Mouse (Mus musculus): ENCODE results near the gene Iqcc. TPM values are rescaled to one million over a fixed set of nuclear protein-coding genes. Genes with fewer than 3 reads are reported as not detected.

The Iqcc gene
- polyA plus RNA-seq, 1 experiment from 2014 or later, result 31.3 TPM

DNA sequence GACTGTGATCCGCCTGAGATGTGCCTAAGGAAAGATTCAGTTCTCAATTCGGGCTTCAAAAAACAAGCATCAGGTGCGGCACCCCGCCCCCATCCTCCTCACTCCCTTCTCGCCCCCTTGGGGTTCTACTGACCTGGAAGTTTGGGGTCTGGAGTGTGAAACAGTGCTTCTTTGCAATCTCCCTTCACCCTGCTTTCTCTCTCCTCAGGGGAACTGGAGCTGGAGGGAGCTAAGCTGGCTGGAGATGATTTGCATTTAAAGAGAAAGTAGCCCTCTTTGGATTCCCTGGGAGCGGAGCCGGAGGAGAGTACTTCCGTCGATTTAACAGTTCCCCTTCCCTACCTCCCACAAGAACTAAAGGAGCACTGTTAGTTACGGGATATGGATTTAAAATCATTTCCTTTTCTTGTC is 4.8 kb upstream of the Iqcc start, which contains the start of gene Ccdc28b:
Gene Ccdc28b, minus strand, starts transcription at position 267 of the 411 bp plus-strand sequence.
- WGBS, result 2% methylated on average over 10 of the region's 10 CpGs
- peak within 1 kb of the TSS; percentile 66 for H3K9ac ChIP-seq
- peak within 1 kb of the TSS; percentile 94 for H3K27ac ChIP-seq
- H3K27me3 ChIP-seq (ENCODE audit: control insufficient read depth, insufficient read depth, low read length), result no peaks in the 10 kb centered on the region
- ATAC-seq (ENCODE audit: low FRiP score) (peak; percentile 19; the same call in 1 of the 2 replicates), DNase-seq (ENCODE audit: low spot score) (peak; percentile 74)
- no peaks in the 10 kb centered on the region for H3K9me3 ChIP-seq (ENCODE audit: control insufficient read depth, low read length)
- H3K4me1 ChIP-seq (replicated peaks; ENCODE audit: control insufficient read depth, insufficient read depth, low read length), result peaks cover 32% of the 10 kb centered on the region
- peaks cover 29% of the 10 kb centered on the region for H3K36me3 ChIP-seq (replicated peaks; ENCODE audit: control insufficient read depth, insufficient read depth)
- H3K4me3 ChIP-seq (replicated peaks; ENCODE audit: low read length), result peak within 1 kb of the TSS; percentile 49
- H3K4me2 ChIP-seq (replicated peaks), result peak within 1 kb of the TSS; percentile 82

DNA sequence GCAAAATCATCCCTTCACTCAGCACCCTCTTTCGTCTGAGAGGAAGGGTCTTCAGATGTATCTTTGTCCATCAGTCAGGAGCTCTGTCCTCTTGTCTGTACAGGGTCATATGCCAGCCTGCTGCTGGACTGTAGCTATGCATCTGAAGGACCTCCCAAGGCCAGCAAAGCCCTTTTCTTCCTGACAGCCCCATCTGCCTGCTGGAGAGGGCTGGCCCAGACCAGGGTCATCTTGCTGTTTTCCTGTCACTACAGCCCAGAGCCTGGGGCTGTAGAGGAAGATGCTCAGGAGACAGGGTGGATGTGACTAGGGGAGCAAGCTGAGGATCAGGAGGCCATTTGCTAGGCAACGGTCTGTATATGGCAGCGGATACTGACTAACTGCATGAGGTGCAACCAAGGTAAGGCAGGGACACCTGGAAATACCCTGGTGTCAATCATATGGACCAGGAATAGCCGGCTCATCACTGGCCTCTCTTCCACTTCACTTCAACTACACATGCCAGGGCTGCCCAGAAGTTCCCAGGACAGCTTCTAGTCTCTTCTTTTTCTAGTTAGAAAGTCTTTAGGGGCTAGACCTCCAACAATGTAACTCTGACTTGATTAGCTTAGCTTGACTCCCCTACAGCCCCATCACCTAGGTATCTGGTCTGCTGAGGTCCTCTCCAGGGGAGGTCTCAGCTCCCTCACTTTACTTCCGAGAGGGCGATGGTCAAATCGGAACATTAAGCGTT is 4.1 kb upstream of the Iqcc start:
- peaks cover 37% of the 10 kb centered on the region for H3K4me1 ChIP-seq (replicated peaks; ENCODE audit: control insufficient read depth, insufficient read depth, low read length)
- H3K9me3 ChIP-seq (ENCODE audit: control insufficient read depth, low read length), result no peaks in the 10 kb centered on the region
- peak overlapping the region; percentile 66 for H3K9ac ChIP-seq
- 18% methylated on average over 8 of the region's 8 CpGs for WGBS
- peak overlapping the region; percentile 94 for H3K27ac ChIP-seq
- H3K27me3 ChIP-seq (ENCODE audit: control insufficient read depth, insufficient read depth, low read length), result no peaks in the 10 kb centered on the region
- H3K4me3 ChIP-seq (replicated peaks; ENCODE audit: low read length), result peak overlapping the region; percentile 49
- no peak for ATAC-seq (ENCODE audit: low FRiP score)
- H3K36me3 ChIP-seq (replicated peaks; ENCODE audit: control insufficient read depth, insufficient read depth), result peaks cover 22% of the 10 kb centered on the region
- peak overlapping the region; percentile 82 for H3K4me2 ChIP-seq (replicated peaks)
- DNase-seq (ENCODE audit: low spot score), result no peak

DNA sequence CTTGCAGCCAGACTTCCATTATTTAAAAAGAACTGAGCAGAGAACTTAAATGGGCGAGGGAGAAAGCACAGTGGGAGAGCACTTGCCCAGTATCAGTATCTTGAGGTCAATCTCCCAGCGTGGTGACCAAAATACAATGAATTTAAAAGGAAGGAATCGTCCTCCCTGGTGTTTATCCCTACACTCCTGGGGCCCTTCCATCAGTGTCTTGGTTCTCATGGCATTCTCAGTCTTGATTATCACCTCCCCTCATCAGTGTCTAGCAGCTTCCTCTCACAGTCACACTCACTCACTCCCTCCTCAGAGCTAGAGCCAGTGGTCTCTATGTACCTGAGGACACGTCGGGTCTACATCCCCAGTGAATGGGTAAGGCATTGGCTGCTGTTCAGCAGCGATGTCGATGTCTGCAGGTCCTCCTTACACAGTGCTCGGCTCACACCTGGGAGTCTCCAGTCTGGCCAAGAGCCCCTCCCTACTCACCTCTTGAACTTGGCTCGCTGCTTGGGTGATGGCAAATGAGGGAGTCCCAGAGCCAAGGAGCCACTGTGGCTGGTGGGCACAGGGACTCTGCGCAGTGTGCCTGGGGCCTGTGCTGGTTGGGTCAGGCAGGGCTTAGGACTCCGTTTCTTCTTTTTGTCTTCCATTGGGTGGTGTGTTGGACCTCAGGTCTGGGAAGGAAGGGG is 3.4 kb upstream of the Iqcc start:
- Histone ChIP-seq H3K9me3 (ENCODE audit: control insufficient read depth, low read length) (no peaks in the 10 kb centered on the region), H3K4me2 (replicated peaks) (peak overlapping the region; percentile 82), H3K27me3 (ENCODE audit: control insufficient read depth, insufficient read depth, low read length) (no peaks in the 10 kb centered on the region), H3K9ac (peak overlapping the region; percentile 66), H3K36me3 (replicated peaks; ENCODE audit: control insufficient read depth, insufficient read depth) (peaks cover 17% of the 10 kb centered on the region), H3K27ac (peak overlapping the region; percentile 94), H3K4me3 (replicated peaks; ENCODE audit: low read length) (peak overlapping the region; percentile 49), H3K4me1 (replicated peaks; ENCODE audit: control insufficient read depth, insufficient read depth, low read length) (peaks cover 41% of the 10 kb centered on the region)
- WGBS, result 80% methylated on average over 11 of the region's 11 CpGs
- ATAC-seq (ENCODE audit: low FRiP score), result no peak
- no peak for DNase-seq (ENCODE audit: low spot score)

DNA sequence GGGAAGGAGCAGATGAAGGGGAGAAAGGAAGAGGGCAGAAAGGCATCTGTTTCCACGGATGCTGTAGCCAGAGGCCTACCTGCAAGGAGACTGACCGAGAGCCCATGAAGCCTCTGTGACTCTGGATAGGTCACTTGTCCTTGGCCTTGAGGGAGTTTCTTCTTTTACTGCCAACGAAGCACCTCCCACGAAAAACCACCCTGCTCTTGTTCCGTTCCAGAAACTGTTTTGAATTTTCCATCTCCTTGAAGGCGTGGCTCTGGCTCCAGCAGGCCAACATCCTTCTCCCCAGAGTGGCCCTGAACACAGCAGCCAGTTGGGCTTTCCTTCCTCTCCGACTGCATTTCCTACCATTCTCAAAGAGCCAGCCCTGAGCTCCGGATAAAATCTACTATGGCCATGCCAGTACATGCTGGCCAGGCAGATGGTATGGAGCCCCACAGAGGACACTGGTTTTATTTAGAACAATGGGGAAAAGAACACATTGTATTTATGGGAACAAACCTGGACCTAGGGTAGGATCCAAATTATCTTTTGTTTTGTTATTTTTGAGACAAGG is 2.5 kb upstream of the Iqcc start:
- 0 out of 2 replicates have a peak overlapping the region, but pooled peaks have one; percentile 3 for H3K9ac ChIP-seq
- H3K4me3 ChIP-seq (replicated peaks; ENCODE audit: low read length), result no peak overlapping the region
- no peaks in the 10 kb centered on the region for H3K9me3 ChIP-seq (ENCODE audit: control insufficient read depth, low read length)
- H3K36me3 ChIP-seq (replicated peaks; ENCODE audit: control insufficient read depth, insufficient read depth), result peaks cover 17% of the 10 kb centered on the region
- peaks cover 41% of the 10 kb centered on the region for H3K4me1 ChIP-seq (replicated peaks; ENCODE audit: control insufficient read depth, insufficient read depth, low read length)
- H3K27me3 ChIP-seq (ENCODE audit: control insufficient read depth, insufficient read depth, low read length), result no peaks in the 10 kb centered on the region
- H3K4me2 ChIP-seq (replicated peaks), result peak overlapping the region; percentile 82
- WGBS, result 91% methylated on average over 8 of the region's 8 CpGs
- DNase-seq (ENCODE audit: low spot score) (no peak), ATAC-seq (ENCODE audit: low FRiP score) (no peak)
- H3K27ac ChIP-seq, result no peak overlapping the region

DNA sequence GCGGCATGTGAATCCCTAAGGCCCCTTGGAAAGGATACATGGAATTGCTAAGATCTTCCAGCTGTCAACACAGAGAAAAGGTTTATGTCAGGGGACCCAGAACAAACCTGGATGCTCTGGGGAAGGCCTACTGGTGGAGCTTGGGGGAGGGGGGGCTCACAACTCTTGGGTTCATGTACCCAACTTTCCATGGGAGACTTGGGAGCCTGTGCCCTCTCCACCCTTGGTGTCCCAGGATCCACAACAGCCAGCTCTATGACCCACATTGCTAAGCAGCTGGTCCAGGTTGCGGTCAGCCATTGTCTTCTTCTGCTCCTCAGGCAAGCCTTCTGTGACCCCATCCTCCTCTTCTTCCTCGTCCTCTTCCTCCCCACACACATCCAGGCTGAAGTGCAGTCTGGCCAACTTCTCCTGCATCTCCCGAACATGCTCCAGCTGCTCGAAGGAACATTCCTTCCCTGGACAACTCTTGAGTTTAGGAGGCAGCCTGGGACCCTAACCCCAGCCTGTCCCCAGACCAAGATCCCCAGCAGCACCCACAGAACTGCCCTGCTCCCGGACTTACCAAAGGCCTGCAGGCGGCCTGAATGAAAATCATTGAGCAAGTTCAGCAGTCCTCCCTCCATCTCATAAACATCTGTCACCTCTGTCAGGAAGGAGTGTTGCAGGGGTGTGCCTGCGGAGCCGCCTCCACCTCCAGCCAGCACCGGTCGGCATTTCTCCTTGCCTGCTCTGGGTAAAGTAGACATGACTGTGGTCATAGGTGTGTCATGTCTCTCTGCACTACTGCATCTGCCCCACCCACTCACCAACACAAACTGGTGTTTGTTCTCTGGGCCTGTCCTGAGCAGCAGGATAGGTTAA is 1.8 kb upstream of the Iqcc start:
- Histone ChIP-seq H3K27ac (no peak overlapping the region), H3K9ac (0 out of 2 replicates have a peak overlapping the region, but pooled peaks have one; percentile 3), H3K27me3 (ENCODE audit: control insufficient read depth, insufficient read depth, low read length) (no peaks in the 10 kb centered on the region), H3K9me3 (ENCODE audit: control insufficient read depth, low read length) (no peaks in the 10 kb centered on the region), H3K4me1 (replicated peaks; ENCODE audit: control insufficient read depth, insufficient read depth, low read length) (peaks cover 39% of the 10 kb centered on the region), H3K4me2 (replicated peaks) (peak overlapping the region; percentile 13; the same call in 1 of the 2 replicates), H3K4me3 (replicated peaks; ENCODE audit: low read length) (no peak overlapping the region), H3K36me3 (replicated peaks; ENCODE audit: control insufficient read depth, insufficient read depth) (peaks cover 17% of the 10 kb centered on the region)
- WGBS, result 89% methylated on average over 11 of the region's 11 CpGs
- no peak for DNase-seq (ENCODE audit: low spot score)
- no peak for ATAC-seq (ENCODE audit: low FRiP score)

DNA sequence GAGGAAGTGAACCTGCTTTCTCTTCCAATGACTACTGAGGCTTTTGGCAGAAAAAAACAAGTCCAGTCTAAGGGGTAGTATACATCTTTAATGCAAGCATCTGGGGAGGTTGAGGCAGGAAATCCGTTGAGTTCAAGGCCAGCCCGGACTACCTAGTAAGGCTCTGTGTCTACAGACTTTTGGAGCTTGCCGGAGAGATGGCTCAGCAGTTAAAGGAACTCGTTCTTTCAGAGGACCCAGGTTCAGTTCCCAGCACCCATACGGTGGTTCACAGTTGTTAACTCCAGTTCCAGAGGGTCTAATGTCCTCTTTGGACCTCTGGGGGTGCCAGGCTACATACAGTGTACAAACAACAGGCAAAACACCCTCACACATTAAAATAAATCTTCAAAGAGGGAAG is 868 bp downstream of the Iqcc start:
- DNase-seq (ENCODE audit: low spot score) (no peak), ATAC-seq (ENCODE audit: low FRiP score) (no peak)
- Histone ChIP-seq H3K4me1 (replicated peaks; ENCODE audit: control insufficient read depth, insufficient read depth, low read length) (peaks cover 24% of the 10 kb centered on the region), H3K36me3 (replicated peaks; ENCODE audit: control insufficient read depth, insufficient read depth) (peaks cover 19% of the 10 kb centered on the region), H3K4me2 (replicated peaks) (peak overlapping the region; percentile 60), H3K9me3 (ENCODE audit: control insufficient read depth, low read length) (no peaks in the 10 kb centered on the region), H3K4me3 (replicated peaks; ENCODE audit: low read length) (peak overlapping the region; percentile 52), H3K9ac (peak overlapping the region; percentile 78), H3K27me3 (ENCODE audit: control insufficient read depth, insufficient read depth, low read length) (no peaks in the 10 kb centered on the region), H3K27ac (peak overlapping the region; percentile 91; the same call in 1 of the 2 replicates)
- WGBS, result 97% methylated on average over 5 of the region's 5 CpGs

DNA sequence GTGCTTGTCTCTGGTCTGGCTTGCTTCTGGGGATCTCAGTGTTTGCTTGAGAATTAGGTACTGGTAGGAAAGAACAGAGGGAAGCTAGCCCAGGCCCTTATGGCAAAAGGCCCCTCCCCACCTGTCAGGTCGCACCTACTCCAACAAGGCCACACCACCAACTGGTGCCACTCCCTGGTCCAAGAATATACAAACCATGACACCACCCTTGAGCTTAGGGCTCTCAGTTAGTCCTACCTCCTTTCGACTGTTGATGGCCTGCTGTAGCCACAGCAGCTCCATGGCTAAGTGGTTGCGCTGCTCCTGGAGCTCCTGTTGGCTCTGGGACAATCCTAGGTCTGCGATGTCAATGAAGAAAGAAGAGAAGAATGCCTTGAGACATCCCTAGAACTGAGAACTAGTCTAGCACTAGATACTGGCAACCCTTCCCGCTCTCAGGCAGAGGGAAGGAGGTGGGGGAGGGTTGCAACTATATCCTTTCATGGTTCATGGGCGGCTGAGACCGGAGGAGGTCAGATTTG is 1.7 kb downstream of the Iqcc start:
- peaks cover 19% of the 10 kb centered on the region for H3K36me3 ChIP-seq (replicated peaks; ENCODE audit: control insufficient read depth, insufficient read depth)
- H3K4me1 ChIP-seq (replicated peaks; ENCODE audit: control insufficient read depth, insufficient read depth, low read length), result peaks cover 16% of the 10 kb centered on the region
- no peak overlapping the region for H3K27ac ChIP-seq
- no peak for ATAC-seq (ENCODE audit: low FRiP score)
- no peak overlapping the region for H3K9ac ChIP-seq
- H3K4me3 ChIP-seq (replicated peaks; ENCODE audit: low read length), result no peak overlapping the region
- no peaks in the 10 kb centered on the region for H3K27me3 ChIP-seq (ENCODE audit: control insufficient read depth, insufficient read depth, low read length)
- WGBS, result 96% methylated on average over 7 of the region's 7 CpGs
- H3K4me2 ChIP-seq (replicated peaks), result no peak overlapping the region
- DNase-seq (ENCODE audit: low spot score), result no peak
- no peaks in the 10 kb centered on the region for H3K9me3 ChIP-seq (ENCODE audit: control insufficient read depth, low read length)

DNA sequence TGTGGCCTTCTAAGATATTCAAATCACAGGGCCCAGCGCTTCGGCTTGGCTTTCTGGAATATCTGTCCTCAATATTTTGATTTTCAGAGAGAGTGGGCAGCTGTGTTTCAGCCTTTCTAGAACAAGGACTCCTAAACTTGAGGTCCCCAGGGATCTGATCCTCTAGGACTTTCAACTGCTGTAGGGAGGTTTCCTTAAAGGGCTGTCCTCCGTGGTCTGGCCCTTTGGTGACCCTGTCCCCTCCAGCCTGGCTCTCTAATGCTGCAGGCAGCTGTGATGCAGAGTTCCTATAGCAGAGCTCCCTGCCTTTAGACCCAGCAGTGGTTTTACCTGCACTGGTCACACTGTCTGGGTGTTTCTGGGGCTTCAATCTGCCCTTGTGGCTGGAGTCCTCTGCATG is 2.3 kb downstream of the Iqcc start:
- 91% methylated on average over 3 of the region's 3 CpGs for WGBS
- no peak overlapping the region for H3K4me2 ChIP-seq (replicated peaks)
- peaks cover 10% of the 10 kb centered on the region for H3K4me1 ChIP-seq (replicated peaks; ENCODE audit: control insufficient read depth, insufficient read depth, low read length)
- no peak overlapping the region for H3K4me3 ChIP-seq (replicated peaks; ENCODE audit: low read length)
- H3K9ac ChIP-seq, result no peak overlapping the region
- H3K27me3 ChIP-seq (ENCODE audit: control insufficient read depth, insufficient read depth, low read length), result no peaks in the 10 kb centered on the region
- H3K36me3 ChIP-seq (replicated peaks; ENCODE audit: control insufficient read depth, insufficient read depth), result peaks cover 19% of the 10 kb centered on the region
- no peak for ATAC-seq (ENCODE audit: low FRiP score)
- DNase-seq (ENCODE audit: low spot score), result no peak
- H3K27ac ChIP-seq, result no peak overlapping the region
- H3K9me3 ChIP-seq (ENCODE audit: control insufficient read depth, low read length), result no peaks in the 10 kb centered on the region

All from hindbrain, embryonic 14.5 days (tissue).